Mouse (Mus musculus): ENCODE data around the gene Pik3c2a. TPM values are rescaled to one million over a fixed set of nuclear protein-coding genes. Genes with fewer than 3 reads are reported as not detected.

Gene Pik3c2a
- total RNA-seq (2012; rRNA removed) (3.6 and 3.9 TPM in 2 replicates), polyA plus RNA-seq (2012; ENCODE audit: insufficient read depth in 1 of 2, insufficient read length in 2 of 2, low read depth in 1 of 2, low replicate concordance in 2 of 2, missing spikeins in 1 of 2) (1 to 10 TPM in 1 of 2 experiments, not detected in 1; 2.6 TPM)

DNA sequence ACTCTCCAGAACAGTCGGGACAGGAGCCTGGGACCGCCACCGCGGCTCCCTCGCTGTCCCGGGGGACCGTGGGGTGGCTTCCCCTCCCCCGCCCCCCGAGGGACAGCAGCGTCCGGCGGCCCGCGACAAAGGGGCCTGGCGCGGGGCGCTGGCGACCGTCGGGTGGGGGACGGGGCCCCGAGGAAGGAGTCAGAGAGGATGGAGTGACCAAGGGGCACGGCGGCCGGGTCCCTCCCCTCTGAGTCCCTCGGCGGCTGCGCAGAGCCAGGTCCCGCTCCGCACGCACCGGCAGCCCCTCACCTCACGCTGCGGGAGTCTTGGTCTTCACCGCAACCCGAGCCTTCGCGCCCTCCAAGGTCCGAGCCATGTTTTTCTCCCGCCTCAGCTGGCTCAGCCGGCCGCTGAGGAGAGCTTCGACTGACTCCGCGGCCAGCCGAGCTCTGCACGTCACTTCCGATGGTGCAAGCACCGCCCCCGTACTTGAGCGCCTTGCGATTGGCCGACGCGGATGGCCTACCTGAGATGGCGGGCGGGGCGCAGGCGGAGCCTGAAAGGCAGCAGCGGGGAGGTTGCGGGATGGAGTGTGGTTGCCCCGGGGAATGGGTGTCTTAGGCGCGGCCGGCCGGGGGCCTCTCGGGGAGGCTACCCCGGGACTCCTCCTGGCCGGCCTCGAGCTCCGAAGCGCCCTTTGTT, at the start of gene Pik3c2a:
Gene Pik3c2a (minus strand): TSS at position 446 of the 693 bp plus-strand sequence.
- peak within 1 kb of the TSS; percentile 62 for H3K9ac ChIP-seq (ENCODE audit: control insufficient read depth, low read depth, low read length, poor library complexity, severe bottlenecking)
- TF ChIP-seq HCFC1 (IDR thresholded peaks at IDR 0.05; ENCODE audit: low read depth, low read length), result peak; percentile 70
- TF ChIP-seq ELF1 (IDR thresholded peaks at IDR 0.05; ENCODE audit: low read depth, low read length), result 0 out of 2 replicates have a peak, but pooled peaks have one; percentile 13
- TF ChIP-seq MAX (IDR thresholded peaks at IDR 0.05; ENCODE audit: low read length), result 0 out of 2 replicates have a peak, but pooled peaks have one; percentile 10
- peak; percentile 48 to 68; a peak in 1 of 4 replicates for TF ChIP-seq POLR2A (IDR thresholded peaks at IDR 0.05; ENCODE audit: control insufficient read depth in 1 of 2, insufficient read depth in 1 of 2, low read depth in 1 of 2, low read length in 2 of 2, poor library complexity in 1 of 2)
- peak; percentile 56 for TF ChIP-seq NELFE (IDR thresholded peaks at IDR 0.05; ENCODE audit: low read depth, low read length)
- TF ChIP-seq MEF2A (IDR thresholded peaks at IDR 0.05; ENCODE audit: extremely low read depth, insufficient replicate concordance, low read depth, low read length, poor library complexity, severe bottlenecking), result no peak
- peaks cover 0 to 2% of the 10 kb centered on the region in 2 experiments; a peak in 1 of 4 replicates for H3K36me3 ChIP-seq (ENCODE audit: control insufficient read depth in 1 of 2, insufficient read depth in 2 of 2, low read length in 2 of 2)
- DNase-seq (ENCODE audit: low read depth, low spot score), result peak; percentile 87
- H3K9me3 ChIP-seq (replicated peaks; ENCODE audit: insufficient read depth, low read length), result no peaks in the 10 kb centered on the region
- peaks cover 3% of the 10 kb centered on the region; the same call in 1 of the 2 replicates for H3K79me2 ChIP-seq (ENCODE audit: control insufficient read depth, insufficient read depth, low read length, poor library complexity)
- H3K27ac ChIP-seq (ENCODE audit: control insufficient read depth, low read depth, low read length), result no peak within 1 kb of the TSS
- H3K4me1 ChIP-seq (ENCODE audit: control insufficient read depth in 1 of 2, insufficient read depth in 2 of 2, low read length in 2 of 2), result peaks cover 0 to 5% of the 10 kb centered on the region in 2 experiments; a peak in 2 of 4 replicates
- H3K27me3 ChIP-seq (ENCODE audit: control insufficient read depth in 1 of 2, insufficient read depth in 2 of 2, low read length in 2 of 2), result 0 out of 4 replicates have a peak, but pooled peaks cover 0 to 2% of the 10 kb centered on the region in 2 experiments
- H3K4me3 ChIP-seq (ENCODE audit: control insufficient read depth in 1 of 2, insufficient read depth in 1 of 2, low read depth in 2 of 2, low read length in 2 of 2), result peak within 1 kb of the TSS; percentile 78 to 86

DNA sequence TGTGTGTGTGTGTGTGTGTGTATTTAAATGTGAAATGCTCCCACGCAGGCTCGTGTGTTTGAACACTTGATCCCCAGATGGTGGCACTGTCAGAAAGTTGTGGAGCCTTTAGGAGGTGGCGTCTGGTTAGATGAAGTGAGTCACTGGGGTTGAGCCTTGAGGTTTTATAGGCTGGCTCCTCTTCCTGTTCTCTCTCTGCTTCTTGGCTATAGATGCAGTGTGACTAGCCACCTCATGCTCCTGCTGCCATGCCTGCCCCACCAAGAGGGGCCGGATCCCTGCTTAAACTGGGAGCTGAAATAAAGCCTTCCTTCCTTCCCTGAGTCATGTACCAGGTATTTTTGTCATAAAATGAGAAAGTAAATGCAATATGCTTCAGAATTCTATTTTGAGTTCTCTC, 47.9 kb upstream of the Pik3c2a start:
- H3K9me3 ChIP-seq (replicated peaks; ENCODE audit: insufficient read depth, low read length), result no peaks in the 10 kb centered on the region
- H3K4me3 ChIP-seq (ENCODE audit: control insufficient read depth in 1 of 2, insufficient read depth in 1 of 2, low read depth in 2 of 2, low read length in 2 of 2), result peak overlapping the region; percentile 8 to 14; a peak in 3 of 4 replicates
- H3K36me3 ChIP-seq (ENCODE audit: control insufficient read depth in 1 of 2, insufficient read depth in 2 of 2, low read length in 2 of 2), result peaks cover 0 to 8% of the 10 kb centered on the region in 2 experiments; a peak in 2 of 4 replicates
- peaks cover 2 to 9% of the 10 kb centered on the region in 2 experiments; a peak in 3 of 4 replicates for H3K4me1 ChIP-seq (ENCODE audit: control insufficient read depth in 1 of 2, insufficient read depth in 2 of 2, low read length in 2 of 2)
- TF ChIP-seq TBP (IDR thresholded peaks at IDR 0.05; ENCODE audit: low read depth, low read length), result peak; percentile 59; the same call in 1 of the 2 replicates
- no peak for TF ChIP-seq BHLHE40 (IDR thresholded peaks at IDR 0.05; ENCODE audit: borderline replicate concordance, low read depth, low read length)
- peak in 2 of 3 experiments; percentile 12 to 40; a peak in 3 of 6 replicates for TF ChIP-seq CTCF (IDR thresholded peaks at IDR 0.05 in 2 of 3, conservative IDR thresholded peaks at IDR 0.05 in 1 of 3; ENCODE audit: control insufficient read depth in 1 of 3, insufficient read depth in 1 of 3, low read depth in 2 of 3, low read length in 3 of 3, poor library complexity in 1 of 3, severe bottlenecking in 1 of 3)
- peak; percentile 49 for TF ChIP-seq NELFE (IDR thresholded peaks at IDR 0.05; ENCODE audit: low read depth, low read length)
- 0 out of 2 replicates have a peak, but pooled peaks have one; percentile 53 for TF ChIP-seq MYC (IDR thresholded peaks at IDR 0.05; ENCODE audit: low read depth, low read length)
- peak; percentile 60; the same call in 1 of the 2 replicates for TF ChIP-seq JUND (IDR thresholded peaks at IDR 0.05; ENCODE audit: low read depth, low read length)
- peak; percentile 37; the same call in 1 of the 2 replicates for TF ChIP-seq ETS1 (IDR thresholded peaks at IDR 0.05; ENCODE audit: low read depth, low read length)
- peak; percentile 37; the same call in 1 of the 2 replicates for TF ChIP-seq MAX (IDR thresholded peaks at IDR 0.05; ENCODE audit: low read length)
- TF ChIP-seq E2F4 (IDR thresholded peaks at IDR 0.05; ENCODE audit: borderline replicate concordance, low read depth, low read length), result no peak
- TF ChIP-seq ELF1 (IDR thresholded peaks at IDR 0.05; ENCODE audit: low read depth, low read length), result 0 out of 2 replicates have a peak, but pooled peaks have one; percentile 20
- peak in 1 of 2 experiments; percentile 49; a peak in 1 of 4 replicates for TF ChIP-seq POLR2A (IDR thresholded peaks at IDR 0.05; ENCODE audit: control insufficient read depth in 1 of 2, insufficient read depth in 1 of 2, low read depth in 1 of 2, low read length in 2 of 2, poor library complexity in 1 of 2)
- TF ChIP-seq SMC3 (IDR thresholded peaks at IDR 0.05; ENCODE audit: low read depth, low read length), result peak; percentile 25
- TF ChIP-seq UBTF (IDR thresholded peaks at IDR 0.05; ENCODE audit: borderline replicate concordance, insufficient read depth, low read depth, low read length), result no peak
- H3K27ac ChIP-seq (ENCODE audit: control insufficient read depth, low read depth, low read length), result no peak overlapping the region; the same call in 1 of the 2 replicates
- DNase-seq (ENCODE audit: low read depth, low spot score), result peak; percentile 79
- no peaks in the 10 kb centered on the region for H3K27me3 ChIP-seq (ENCODE audit: control insufficient read depth in 1 of 2, insufficient read depth in 2 of 2, low read length in 2 of 2)
- H3K9ac ChIP-seq (ENCODE audit: control insufficient read depth, low read depth, low read length, poor library complexity, severe bottlenecking), result peak overlapping the region; percentile 47
- no peaks in the 10 kb centered on the region for H3K79me2 ChIP-seq (ENCODE audit: control insufficient read depth, insufficient read depth, low read length, poor library complexity)
